ENCODE assay signal across 22 mouse cellular contexts in genomic region chr9:107264731-107265130, GRCm38 (mm10). TPM values are rescaled to one million over a fixed set of nuclear protein-coding genes. Genes with fewer than 3 reads are reported as not detected.
"Had no signal": no experiment of that assay in that cellular context is flagged by ENCODE, and none has a peak within 500 bp of the region (broad histone marks: within the 10 kb centered on the region; RNA-seq: fewer than 3 reads in every experiment).

No protein-coding gene starts in this region.

- H3K4me3 ChIP-seq: kidney, embryonic 15.5 days; left cerebral cortex, adult 2 months; limb, embryonic 12.5 days; limb, embryonic 15.5 days; megakaryocyte, embryonic 14.5 days; midbrain, embryonic 12.5 days; midbrain, embryonic 15.5 days; myocyte; neural tube, embryonic 13.5 days had no signal

- H3K4me2 ChIP-seq: kidney, embryonic 15.5 days; limb, embryonic 12.5 days; limb, embryonic 15.5 days; liver, embryonic 11.5 days; lung, embryonic 14.5 days; midbrain, embryonic 12.5 days; midbrain, embryonic 15.5 days; neural tube, embryonic 13.5 days had no signal

- H3K27me3 ChIP-seq: kidney, embryonic 15.5 days; limb, embryonic 12.5 days; limb, embryonic 15.5 days; megakaryocyte, embryonic 14.5 days; midbrain, embryonic 12.5 days; midbrain, embryonic 15.5 days; neural tube, embryonic 13.5 days had no signal

- H3K27ac ChIP-seq: kidney, embryonic 15.5 days; left cerebral cortex, adult 2 months; limb, embryonic 12.5 days; limb, embryonic 15.5 days; liver, embryonic 14.5 days; midbrain, embryonic 12.5 days; midbrain, embryonic 15.5 days; neural tube, embryonic 13.5 days had no signal

- DNase-seq: kidney, adult 8-10 months; kidney, postnatal 10 days; kidney, postnatal 36 days; layer of hippocampus, postnatal 36 days; left cerebral cortex, postnatal 4 days; liver, postnatal 0 days; lung, embryonic 14.5 days; thymus, adult 2 months; thymus, postnatal 14 days; thymus, postnatal 4 days had no signal

- H3K9ac ChIP-seq: kidney, embryonic 15.5 days; limb, embryonic 12.5 days; limb, embryonic 15.5 days; liver, embryonic 14.5 days; liver, postnatal 0 days; lung, embryonic 14.5 days; midbrain, embryonic 12.5 days; midbrain, embryonic 15.5 days; neural tube, embryonic 13.5 days had no signal

- H3K4me1 ChIP-seq: limb, embryonic 12.5 days; limb, embryonic 15.5 days; midbrain, embryonic 12.5 days; midbrain, embryonic 15.5 days; neural tube, embryonic 13.5 days had no signal

- ATAC-seq: liver, postnatal 0 days; lung, postnatal 0 days; midbrain, embryonic 15.5 days had no signal

- H3K9me3 ChIP-seq: kidney, embryonic 15.5 days; limb, embryonic 12.5 days; limb, embryonic 15.5 days; megakaryocyte, embryonic 14.5 days; midbrain, embryonic 12.5 days; midbrain, embryonic 15.5 days; neural tube, embryonic 13.5 days had no signal

- H3K36me3 ChIP-seq: kidney, embryonic 15.5 days; limb, embryonic 12.5 days; limb, embryonic 15.5 days; midbrain, embryonic 12.5 days; midbrain, embryonic 15.5 days; neural tube, embryonic 13.5 days had no signal

RNA-seq across cellular contexts. Expression of gene Dock3, which starts 33.0 kb away (rescaled TPM):
- polyA plus RNA-seq: liver, postnatal 0 days had no signal
